Mouse (Mus musculus) CH12.LX (cell line): ENCODE measurements around the gene Olfr313. TPM values are rescaled to one million over a fixed set of nuclear protein-coding genes. Genes with fewer than 3 reads are reported as not detected.
A peak's percentile ranks its signal among the peaks of the same experiment; 100 is the strongest.
"Not testable (repeated sequence)": the region's sequence is repeated elsewhere in the genome, so short reads cannot be mapped to it uniquely, and the experiment has no call there.

Source experiments
- DNase-seq: peaks from one replicate; pipeline ENCODE4 v3.0.0-alpha.2; 2013; ENCODE audit errors: extremely low read depth
- H3K27ac ChIP-seq: 2 replicates; pipeline ENCODE4 v1.5.1; 2012; ENCODE audit warnings: low read depth, mild to moderate bottlenecking, control low read depth, moderate library complexity; ENCODE audit not compliant: insufficient read depth
- H3K27me3 ChIP-seq: replicated peaks from 2 replicates; pipeline ENCODE3; 2012; ENCODE audit warnings: inconsistent platforms
- H3K36me3 ChIP-seq, 2 experiments: replicated peaks in 1 of 2; 2 replicates each; pipeline versions ENCODE3 to v1.6.1; 2012; ENCODE audit warnings: inconsistent platforms in 1 of 2, low read length in 1 of 2, mild to moderate bottlenecking in 1 of 2, mixed read lengths in 1 of 2, moderate library complexity in 1 of 2; ENCODE audit not compliant: control insufficient read depth in 1 of 2, insufficient read depth in 1 of 2
- H3K4me1 ChIP-seq, 2 experiments: 2 replicates each; pipeline ENCODE4 v1.6.1; 2012; ENCODE audit warnings: inconsistent platforms in 1 of 2, moderate library complexity in 1 of 2; ENCODE audit not compliant: insufficient read depth in 2 of 2, control insufficient read depth in 1 of 2
- H3K4me2 ChIP-seq: 2 replicates; pipeline ENCODE4 v1.6.1; 2012; ENCODE audit warnings: low read depth, mild to moderate bottlenecking, control low read depth; ENCODE audit not compliant: poor library complexity, insufficient read depth, severe bottlenecking
- H3K4me3 ChIP-seq, 3 experiments: fragments of 150-350 bp in 1 of 3; sonication (generic) in 1 of 3; replicated peaks in 1 of 3; 2 replicates each; pipeline versions ENCODE3 to v1.5.1; 2011 to 2012; ENCODE audit warnings: low read depth in 2 of 3, low read length in 2 of 3, mild to moderate bottlenecking in 2 of 3, moderate library complexity in 2 of 3, control low read depth in 1 of 3, improper control_type of control experiment in 1 of 3, inconsistent platforms in 1 of 3, mixed read lengths in 1 of 3; ENCODE audit not compliant: poor library complexity in 1 of 3
- H3K79me2 ChIP-seq: replicated peaks from 2 replicates; pipeline ENCODE4 v1.6.1; 2012; ENCODE audit warnings: mild to moderate bottlenecking, moderate library complexity; ENCODE audit not compliant: control insufficient read depth, poor library complexity, insufficient read depth, severe bottlenecking; ENCODE audit errors: extremely low read depth
- H3K9ac ChIP-seq: 2 replicates; pipeline ENCODE4 v1.6.1; 2012; ENCODE audit warnings: low read depth, mild to moderate bottlenecking, control low read depth, moderate library complexity; ENCODE audit not compliant: insufficient read depth
- H3K9me3 ChIP-seq: replicated peaks from 2 replicates; pipeline ENCODE3; 2012; ENCODE audit warnings: low read length, inconsistent platforms, mixed read lengths
- BHLHE40 ChIP-seq: IDR thresholded peaks from 2 replicates; pipeline ENCODE4 v1.6.1; 2011; ENCODE audit warnings: mild to moderate bottlenecking, low read depth, low read length, improper control_type of control experiment
- CHD2 ChIP-seq: IDR thresholded peaks from 2 replicates; pipeline ENCODE4 v1.6.1; 2011; ENCODE audit warnings: low read length, improper control_type of control experiment
- CTCF ChIP-seq, 2 experiments: IDR thresholded peaks in 1 of 2; conservative IDR thresholded peaks in 1 of 2; 2 replicates each; pipeline ENCODE4 v1.5.1; 2011 to 2012; ENCODE audit warnings: low read depth in 2 of 2, low read length in 2 of 2, improper control_type of control experiment in 1 of 2, inconsistent platforms in 1 of 2, mild to moderate bottlenecking in 1 of 2, moderate library complexity in 1 of 2
- MAFK ChIP-seq: IDR thresholded peaks from 2 replicates; pipeline ENCODE4 v1.6.1; 2011; ENCODE audit warnings: low read length, improper control_type of control experiment; ENCODE audit not compliant: insufficient replicate concordance
- MAZ ChIP-seq: IDR thresholded peaks from 2 replicates; pipeline ENCODE4 v1.6.1; 2012; ENCODE audit warnings: low read depth, mild to moderate bottlenecking, inconsistent platforms, low read length, improper control_type of control experiment, moderate library complexity
- RAD21 ChIP-seq: IDR thresholded peaks from 2 replicates; pipeline ENCODE4 v1.6.1; 2011; ENCODE audit warnings: low read depth, mild to moderate bottlenecking, low read length, improper control_type of control experiment, moderate library complexity
- SMC3 ChIP-seq: IDR thresholded peaks from 2 replicates; pipeline ENCODE4 v1.6.1; 2011; ENCODE audit warnings: low read depth, low read length, improper control_type of control experiment
- TBP ChIP-seq: conservative IDR thresholded peaks from 2 replicates; pipeline ENCODE4 v1.6.1; 2011; ENCODE audit warnings: low read depth, low read length, improper control_type of control experiment
- dilution Hi-C: fragments of 300-500 bp; cut with MboI; formaldehyde crosslinking; loops from 2 replicates; pipeline ENCODE4 v1.14.3; 2020; ENCODE audit warnings: low sequenced_read_pairs; ENCODE audit not compliant: extremely low pct_unique_long_range_greater_than_20kb, extremely low pct_ligation_motif_present
- in situ Hi-C: fragments of 300-500 bp; cut with MboI; formaldehyde crosslinking; loops from 3 replicates; pipeline ENCODE4 v1.14.3; 2019; ENCODE audit warnings: low sequenced_read_pairs, low pct_ligation_motif_present, low pct_unique_long_range_greater_than_20kb, mixed read lengths
- polyA plus RNA-seq: library from polyadenylated mRNA; unstranded; fragments of >175 nt; gene quantifications from 2 replicates; pipeline ENCODE4 v1.2.1, GENCODE M21; 2012; ENCODE audit warnings: low read depth; ENCODE audit not compliant: insufficient read length
- total RNA-seq, 2 experiments: library from RNA; depleted of rRNA; stranded (reverse); fragments of 300-350 nt in 1 of 2; fragments of >200 nt in 1 of 2; gene quantifications; 2 replicates each; pipeline ENCODE4 v1.2.3; 2012 to 2014

The Olfr313 gene
- total and polyA plus RNA-seq, 3 experiments, result 0.04 to 0.09 TPM; not detected in 1

DNA sequence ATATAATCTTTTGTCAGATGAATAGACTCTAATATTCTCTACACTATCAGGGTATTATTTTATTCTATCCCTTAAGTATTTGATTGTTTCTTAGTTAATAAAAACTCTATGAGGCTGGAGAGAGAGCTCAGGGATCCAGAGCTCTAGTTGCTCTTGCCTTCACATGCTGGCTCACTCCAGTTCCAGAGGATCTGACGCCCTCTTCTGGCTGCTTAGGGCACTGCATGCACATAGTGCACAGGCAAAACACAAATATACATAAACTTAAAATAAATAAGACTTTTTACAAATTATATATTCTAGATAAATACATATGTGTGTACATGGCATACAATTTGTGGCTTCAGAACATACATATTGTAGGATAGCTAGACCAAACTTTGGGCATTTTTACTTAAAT lies 2.8 kb upstream of the Olfr313 start:
- DNase-seq, result peak; percentile 23
- no peak overlapping the region for H3K9ac ChIP-seq
- TF ChIP-seq RAD21 (peak; percentile 62), MAZ (no peak), CTCF (conservative IDR thresholded peaks at IDR 0.05 in 1 of 2, IDR thresholded peaks at IDR 0.05 in 1 of 2; ENCODE audit: low read depth in 2 of 2, low read length in 2 of 2) (peak; percentile 51 to 69; a peak in 3 of 4 replicates), SMC3 (peak; percentile 62), BHLHE40 (no peak)
- no peaks in the 10 kb centered on the region for H3K4me1 ChIP-seq
- H3K9me3 ChIP-seq, result peaks cover 5% of the 10 kb centered on the region
- in situ Hi-C loops (no loop called here), dilution Hi-C loops (no loop called here)
- no peak overlapping the region for H3K27ac ChIP-seq
- no peak overlapping the region for H3K4me3 ChIP-seq
- no peak overlapping the region for H3K4me2 ChIP-seq
- H3K79me2 ChIP-seq, result no peaks in the 10 kb centered on the region
- no peaks in the 10 kb centered on the region for H3K36me3 ChIP-seq
- H3K27me3 ChIP-seq, result peaks cover 51% of the 10 kb centered on the region

DNA sequence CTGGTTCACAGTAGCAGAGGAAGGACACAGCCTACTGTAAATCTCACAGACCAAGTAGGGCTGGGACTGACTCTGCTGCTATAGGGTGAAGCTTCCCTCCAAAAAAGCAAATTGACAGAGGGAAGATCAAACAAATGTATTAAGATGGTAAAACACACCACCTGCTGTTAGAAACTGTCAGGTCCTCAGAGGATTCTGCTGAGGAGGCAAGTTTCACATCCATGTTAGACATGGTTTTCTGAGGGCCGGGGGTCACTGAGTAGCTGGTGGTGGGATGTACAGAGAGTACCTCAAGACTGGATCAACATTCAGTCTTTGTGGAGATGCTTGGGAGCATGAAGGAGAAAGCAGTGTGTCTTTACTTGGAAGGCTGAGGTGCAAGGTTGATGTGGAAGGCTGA lies 876 bp downstream of the Olfr313 start:
- no peak overlapping the region for H3K4me3 ChIP-seq
- in situ Hi-C loops (no loop called here), dilution Hi-C loops (no loop called here)
- no peak overlapping the region for H3K4me2 ChIP-seq
- TF ChIP-seq CTCF (conservative IDR thresholded peaks at IDR 0.05 in 1 of 2, IDR thresholded peaks at IDR 0.05 in 1 of 2; ENCODE audit: low read depth in 2 of 2, low read length in 2 of 2), result peak in 1 of 2 experiments; percentile 17; a peak in 2 of 4 replicates
- TF ChIP-seq CHD2, result no peak
- TF ChIP-seq MAFK, result peak; percentile 89
- TF ChIP-seq TBP, result no peak
- peak; percentile 22 for TF ChIP-seq RAD21
- TF ChIP-seq SMC3, result peak; percentile 17; the same call in 1 of the 2 replicates
- H3K9me3 ChIP-seq, result no peaks in the 10 kb centered on the region
- H3K9ac ChIP-seq, result no peak overlapping the region
- no peaks in the 10 kb centered on the region for H3K36me3 ChIP-seq
- H3K27me3 ChIP-seq, result peaks cover 49% of the 10 kb centered on the region
- H3K4me1 ChIP-seq, result no peaks in the 10 kb centered on the region
- no peak for DNase-seq
- H3K79me2 ChIP-seq, result no peaks in the 10 kb centered on the region
- no peak overlapping the region for H3K27ac ChIP-seq

DNA sequence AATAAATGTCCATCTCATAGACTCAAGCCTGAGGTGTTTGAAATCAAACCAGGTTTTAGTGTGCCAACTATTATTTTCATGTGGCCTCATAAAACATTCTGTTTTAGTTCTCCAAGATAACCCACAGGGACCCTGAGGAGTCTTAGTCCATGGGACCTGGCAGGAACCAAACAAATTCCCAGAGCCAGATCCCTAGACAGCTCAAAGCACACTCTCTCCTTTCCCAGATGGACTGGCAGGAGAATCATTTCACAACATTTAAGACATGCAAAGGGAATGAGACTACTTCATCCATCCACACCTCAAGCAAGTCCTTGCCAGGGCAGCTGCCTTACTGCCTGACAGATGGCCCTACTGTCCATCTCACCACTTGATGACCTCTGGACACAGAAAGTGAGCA lies 14.1 kb downstream of the Olfr313 start, which contains the start of gene Olfr312:
Olfr312 (plus strand) TSS at position 301 of the 400 bp plus-strand sequence.
- H3K9me3 ChIP-seq, H3K4me1 ChIP-seq, in situ Hi-C loops, H3K9ac ChIP-seq, H3K4me2 ChIP-seq, H3K79me2 ChIP-seq, H3K27ac ChIP-seq, H3K36me3 ChIP-seq, H3K4me3 ChIP-seq, dilution Hi-C loops, DNase-seq: not testable (repeated sequence)
- peaks cover 19% of the 10 kb centered on the region for H3K27me3 ChIP-seq
